Mouse (Mus musculus) small intestine, adult 2 months (tissue): Measurements from ENCODE around the gene Bbof1. TPM values are rescaled to one million over a fixed set of nuclear protein-coding genes. Genes with fewer than 3 reads are reported as not detected.
A peak's percentile ranks its signal among the peaks of the same experiment; 100 is the strongest.

ENCODE experiments used
- H3K27ac ChIP-seq: fragments of 200-500 bp; 2 replicates; pipeline ENCODE4 v1.5.1; 2012; ENCODE audit warnings: low read depth, low read length, control low read depth, inconsistent platforms; ENCODE audit not compliant: insufficient read depth
- H3K27me3 ChIP-seq: fragments of 200-500 bp; 2 replicates; pipeline ENCODE4 v1.6.1; 2012; ENCODE audit warnings: mild to moderate bottlenecking, moderate library complexity, low read length, inconsistent platforms; ENCODE audit not compliant: control insufficient read depth, insufficient read depth
- H3K36me3 ChIP-seq: fragments of 200-500 bp; 2 replicates; pipeline ENCODE4 v1.6.1; 2012; ENCODE audit warnings: mild to moderate bottlenecking, low read length, control low read depth, inconsistent platforms; ENCODE audit not compliant: control insufficient read depth, insufficient read depth
- H3K4me1 ChIP-seq: fragments of 200-500 bp; 2 replicates; pipeline ENCODE4 v1.6.1; 2012; ENCODE audit warnings: low read length, inconsistent platforms, mixed read lengths; ENCODE audit not compliant: control insufficient read depth, insufficient read depth, insufficient read length
- H3K4me3 ChIP-seq: fragments of 200-500 bp; 2 replicates; pipeline ENCODE4 v1.5.1; 2012; ENCODE audit warnings: low read depth, mild to moderate bottlenecking, control low read depth, inconsistent platforms, low read length, moderate library complexity
- CTCF ChIP-seq: fragments of 200-500 bp; IDR thresholded peaks from 2 replicates; pipeline ENCODE4 v1.5.1; 2012; ENCODE audit warnings: low read depth, mild to moderate bottlenecking, control low read depth, inconsistent platforms, low read length, moderate library complexity, mixed read lengths; ENCODE audit not compliant: insufficient replicate concordance, insufficient read length; ENCODE audit errors: extremely low read depth
- POLR2A ChIP-seq: fragments of 200-500 bp; IDR thresholded peaks from 2 replicates; pipeline ENCODE4 v1.6.1; 2012; ENCODE audit warnings: low read depth, mild to moderate bottlenecking, control low read depth, inconsistent platforms, low read length, moderate library complexity
- WGBS: fragments of 180-500 bp; shearing (Covaris S2); methylation state at CpG from one replicate; pipeline ENCODE4 v1.1.7; 2018; 5-methylcytosine and 5-hydroxymethylcytosine counted together
- polyA plus RNA-seq: library from polyadenylated mRNA; depleted of rRNA; stranded (reverse); fragments of >200 nt; gene quantifications from 2 replicates; pipeline ENCODE4 v1.2.3, GENCODE M21; 2012

Bbof1 gene
- polyA plus RNA-seq, 1 experiment, result not detected

DNA sequence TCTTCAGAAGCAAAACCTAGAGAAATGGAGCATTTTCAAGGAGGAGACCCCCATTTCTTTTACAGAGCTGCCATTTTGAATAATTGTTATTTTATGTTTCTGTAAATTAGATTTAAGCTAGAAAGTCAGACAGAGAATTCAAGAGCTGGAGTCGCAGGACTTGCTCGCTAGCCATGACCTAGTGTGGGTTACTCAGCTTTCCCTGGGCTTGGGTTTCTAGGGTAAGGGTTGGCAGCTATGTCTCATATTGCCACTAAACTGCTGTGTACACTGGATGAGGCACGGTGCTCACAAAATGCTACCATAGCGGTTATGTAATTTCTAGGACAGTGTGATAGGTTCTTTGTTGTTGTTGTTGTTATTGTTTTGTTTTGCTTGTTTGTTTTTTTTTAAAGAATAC is 16.2 kb upstream of the Bbof1 start:
- 96% methylated on average over 4 of the region's 4 CpGs for WGBS
- Histone ChIP-seq H3K4me3 (no peak overlapping the region), H3K36me3 (peaks cover 41% of the 10 kb centered on the region), H3K27ac (no peak overlapping the region), H3K4me1 (no peaks in the 10 kb centered on the region; the same call in 1 of the 2 replicates), H3K27me3 (no peaks in the 10 kb centered on the region)
- TF ChIP-seq CTCF (no peak), POLR2A (no peak)

DNA sequence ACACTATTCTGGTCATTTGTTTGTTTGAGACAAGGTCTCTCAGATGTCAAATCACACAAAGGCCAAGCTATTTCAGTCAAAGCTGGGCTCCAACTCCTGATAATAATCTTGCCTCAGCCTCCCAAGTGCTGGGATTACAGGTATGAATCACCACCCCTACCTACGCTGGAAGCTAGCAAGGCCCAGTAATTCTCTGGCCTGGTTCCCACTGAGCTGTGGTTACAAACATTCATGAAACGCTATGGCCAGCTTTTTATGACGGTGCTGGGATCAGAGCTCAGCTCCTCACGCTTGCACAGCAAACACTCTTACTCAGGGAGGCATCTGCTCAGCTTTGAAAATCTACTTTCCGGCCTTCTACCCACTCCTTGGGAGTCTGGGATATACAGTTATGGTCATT is 15.0 kb upstream of the Bbof1 start:
- Histone ChIP-seq H3K27me3 (no peaks in the 10 kb centered on the region), H3K4me1 (no peaks in the 10 kb centered on the region; the same call in 1 of the 2 replicates), H3K4me3 (no peak overlapping the region), H3K27ac (no peak overlapping the region), H3K36me3 (peaks cover 37% of the 10 kb centered on the region)
- 50% methylated on average over 5 of the region's 5 CpGs for WGBS
- TF ChIP-seq POLR2A (no peak), CTCF (no peak)

DNA sequence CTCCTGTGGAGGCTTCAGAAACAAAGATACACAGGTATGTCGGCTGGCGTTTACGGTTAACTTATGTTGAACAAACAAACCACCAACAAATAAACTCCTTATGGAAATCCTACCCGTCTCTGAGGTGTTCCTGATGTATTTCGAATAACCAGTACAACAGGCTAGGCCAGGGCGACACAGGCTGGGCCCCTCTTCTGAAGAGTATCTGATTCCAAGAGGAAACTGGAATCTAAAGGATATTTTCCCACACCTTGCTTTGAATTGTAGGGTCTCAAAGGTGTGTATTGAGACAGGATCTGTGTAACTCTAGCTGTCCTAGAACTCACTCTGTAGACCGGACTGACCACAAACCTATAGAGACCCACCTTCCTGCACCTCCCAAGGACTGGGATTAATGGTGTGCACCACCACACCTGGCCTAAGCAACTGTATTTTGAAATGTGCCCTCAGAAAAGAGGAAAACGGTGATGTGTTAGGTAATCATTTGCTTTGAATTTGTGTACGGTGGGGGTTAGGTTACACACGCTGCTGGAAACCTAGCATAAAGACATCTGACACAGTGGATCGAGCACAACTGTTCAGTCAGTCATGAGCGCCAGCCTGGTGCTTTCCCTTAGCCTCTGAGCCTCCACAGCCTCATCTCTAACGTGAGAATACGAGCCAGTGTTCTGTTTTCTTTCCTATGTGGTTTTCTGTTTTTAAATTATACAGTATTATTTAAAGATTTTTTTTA is 11.8 kb upstream of the Bbof1 start:
- H3K27me3 ChIP-seq, result no peaks in the 10 kb centered on the region
- H3K36me3 ChIP-seq, result peaks cover 27% of the 10 kb centered on the region
- no peak overlapping the region for H3K4me3 ChIP-seq
- peaks cover 3% of the 10 kb centered on the region; the same call in 1 of the 2 replicates for H3K4me1 ChIP-seq
- 91% methylated on average over 14 of the region's 14 CpGs for WGBS
- TF ChIP-seq POLR2A, result no peak
- no peak for TF ChIP-seq CTCF
- H3K27ac ChIP-seq, result no peak overlapping the region

DNA sequence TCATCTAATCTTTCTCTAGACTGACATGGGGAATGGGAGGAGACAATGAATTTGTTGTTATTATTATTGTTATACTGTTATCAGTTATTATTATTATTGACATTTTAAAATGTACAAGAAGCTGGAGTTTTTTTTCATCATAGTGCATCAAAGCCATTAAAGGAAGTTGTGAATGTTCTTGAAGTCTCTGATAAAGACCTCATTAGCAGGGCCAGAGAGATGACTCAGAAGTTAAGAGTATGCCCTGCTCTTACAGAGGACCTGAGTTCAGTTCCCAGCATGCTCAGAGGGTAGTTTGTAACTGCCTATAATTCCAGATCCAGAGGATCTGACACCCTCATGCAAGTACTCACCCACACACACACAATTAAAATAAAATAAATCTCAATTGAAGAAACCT is 11.2 kb upstream of the Bbof1 start:
- TF ChIP-seq POLR2A (no peak), CTCF (no peak)
- Histone ChIP-seq H3K27ac (no peak overlapping the region), H3K36me3 (peaks cover 22% of the 10 kb centered on the region), H3K4me3 (no peak overlapping the region), H3K27me3 (no peaks in the 10 kb centered on the region), H3K4me1 (peaks cover 7% of the 10 kb centered on the region; the same call in 1 of the 2 replicates)

DNA sequence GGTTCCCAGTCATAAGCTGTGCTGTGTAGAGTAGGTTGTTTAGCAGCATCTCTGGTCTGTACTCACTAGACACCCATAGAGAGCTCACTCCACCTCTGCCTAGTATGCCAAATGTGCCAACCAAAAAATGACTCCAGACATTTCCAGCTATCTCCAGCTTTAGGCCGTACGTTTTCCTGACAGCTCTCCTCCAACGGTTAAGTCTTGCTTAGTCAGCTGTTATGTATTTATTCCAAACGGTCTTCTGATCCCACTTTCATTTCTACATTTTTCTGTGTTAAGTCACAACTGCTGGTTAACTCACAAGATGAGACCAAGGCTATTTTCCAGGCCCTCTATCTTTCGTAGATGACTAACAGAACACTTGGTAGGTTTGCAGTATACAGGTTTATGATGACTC is 10.2 kb upstream of the Bbof1 start:
- Histone ChIP-seq H3K36me3 (peaks cover 19% of the 10 kb centered on the region), H3K27me3 (no peaks in the 10 kb centered on the region), H3K4me1 (peaks cover 7% of the 10 kb centered on the region; the same call in 1 of the 2 replicates), H3K27ac (no peak overlapping the region), H3K4me3 (no peak overlapping the region)
- TF ChIP-seq CTCF (no peak), POLR2A (no peak)
- 76% methylated on average over 5 of the region's 5 CpGs for WGBS

DNA sequence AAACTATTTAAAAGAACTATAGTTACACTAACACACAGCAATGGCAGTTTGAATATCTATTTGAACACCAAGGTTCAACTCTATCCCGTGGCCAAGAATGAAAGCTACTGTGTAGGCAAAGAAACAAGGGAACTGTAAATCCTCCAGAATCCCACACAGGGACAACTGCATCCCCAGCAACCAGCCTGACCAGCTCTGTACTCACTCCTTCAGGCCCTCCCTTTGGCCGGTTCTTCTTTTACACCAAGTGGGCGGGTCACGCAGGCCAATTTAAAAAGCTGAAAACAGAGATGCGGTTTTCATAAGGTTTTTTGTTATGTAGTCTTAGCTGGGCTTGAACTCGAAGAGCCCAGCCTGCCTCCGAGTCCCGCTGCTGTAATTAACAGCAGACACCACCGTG is 9.7 kb upstream of the Bbof1 start:
- 48% methylated on average over 9 of the region's 9 CpGs for WGBS
- no peak for TF ChIP-seq POLR2A
- TF ChIP-seq CTCF, result no peak
- Histone ChIP-seq H3K36me3 (peaks cover 16% of the 10 kb centered on the region), H3K4me1 (peaks cover 9% of the 10 kb centered on the region; the same call in 1 of the 2 replicates), H3K27ac (peak overlapping the region; percentile 97), H3K4me3 (peak overlapping the region; percentile 57), H3K27me3 (no peaks in the 10 kb centered on the region)

DNA sequence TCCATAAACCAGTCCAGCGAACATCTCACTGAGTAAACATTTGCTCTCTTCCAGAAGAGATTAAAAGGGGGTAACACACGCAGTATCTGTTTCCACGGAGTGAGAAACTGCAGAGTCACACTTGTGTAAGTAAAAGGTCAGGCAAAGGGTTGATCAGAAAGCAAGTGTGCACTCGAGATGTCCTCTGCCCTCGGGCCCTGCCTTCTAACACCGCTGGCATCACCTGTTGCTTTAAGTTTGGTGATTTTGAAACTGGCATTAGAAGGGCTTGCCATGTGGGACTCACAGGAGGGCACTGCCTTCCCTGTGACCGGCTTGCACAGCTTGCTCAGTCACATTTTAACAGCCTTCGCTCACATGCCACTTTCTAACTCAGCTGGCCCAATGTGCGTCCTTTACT is 9.2 kb upstream of the Bbof1 start:
- no peaks in the 10 kb centered on the region for H3K27me3 ChIP-seq
- peak overlapping the region; percentile 97 for H3K27ac ChIP-seq
- peaks cover 9% of the 10 kb centered on the region; the same call in 1 of the 2 replicates for H3K4me1 ChIP-seq
- TF ChIP-seq POLR2A (no peak; the same call in 1 of the 2 replicates), CTCF (no peak)
- WGBS, result 27% methylated on average over 9 of the region's 9 CpGs
- peaks cover 13% of the 10 kb centered on the region for H3K36me3 ChIP-seq
- peak overlapping the region; percentile 57 for H3K4me3 ChIP-seq
